Mouse (Mus musculus) naive thymus-derived CD4-positive, alpha-beta T cell, adult 5 months (primary cell): Measurements from ENCODE around the gene Xlr4b. TPM values are rescaled to one million over a fixed set of nuclear protein-coding genes. Genes with fewer than 3 reads are reported as not detected.

Experiments used
- polyA plus RNA-seq: library from polyadenylated mRNA; unstranded; fragments of 100-300 nt; shearing (Covaris generic); gene quantifications from one replicate; pipeline ENCODE4 v1.2.1, GENCODE M21; 2017

Gene Xlr4b
- polyA plus RNA-seq = 116 TPM

GRCm38 (mm10) chrX:73213819-73214564 is at the start of gene Xlr4b:
Gene Xlr4b (plus strand): TSS chrX:73214333.

GRCm38 (mm10) chrX:73176889-73177288 is 37.2 kb upstream of the Xlr4b start, which contains the start of gene Spin2d:
Gene Spin2d (minus strand): TSS chrX:73176989.

GRCm38 (mm10) chrX:73191934-73192333 is 22.2 kb upstream of the Xlr4b start, which contains the start of gene Xlr3b:
Gene Xlr3b (plus strand): TSS chrX:73192207.

GRCm38 (mm10) chrX:73227914-73228605 is 13.9 kb downstream of the Xlr4b start, which contains the start of gene F8a:
Gene F8a (plus strand): TSS chrX:73228291.

GRCm38 (mm10) chrX:73242821-73243325 is 28.7 kb downstream of the Xlr4b start, which contains the start of gene Xlr4c:
Gene Xlr4c (minus strand): TSS chrX:73243130.

GRCm38 (mm10) chrX:73265270-73265669 is 51.1 kb downstream of the Xlr4b start, which contains the start of gene Xlr3c:
Gene Xlr3c (minus strand): TSS chrX:73265390.

Other genes starting within 250 kb of the Xlr4b start
- 0.53 TPM for gene Zfp185, start 227.0 kb upstream of the Xlr4b start, polyA plus RNA-seq
- not detected for gene Pnma5, start 177.2 kb upstream of the Xlr4b start, polyA plus RNA-seq
- not detected for gene Pnma3, start 149.5 kb upstream of the Xlr4b start, polyA plus RNA-seq
- gene Xlr4a, start 131.9 kb upstream of the Xlr4b start, polyA plus RNA-seq = 57.4 TPM
- 1.7 TPM for gene Xlr3a, start 117.2 kb upstream of the Xlr4b start, polyA plus RNA-seq
- gene Gm14685, start 97.3 kb upstream of the Xlr4b start, polyA plus RNA-seq = 0.17 TPM
- not detected for gene Xlr5b, start 65.5 kb upstream of the Xlr4b start, polyA plus RNA-seq
- not detected for gene DXBay18, start 64.9 kb upstream of the Xlr4b start, polyA plus RNA-seq
- gene Spin2d, start 37.3 kb upstream of the Xlr4b start, polyA plus RNA-seq = not detected
- gene Xlr3b, start 22.1 kb upstream of the Xlr4b start, polyA plus RNA-seq = 29.1 TPM
- 21.3 TPM for gene F8a, start 14.0 kb downstream of the Xlr4b start, polyA plus RNA-seq
- 66.4 TPM for gene Xlr4c, start 28.8 kb downstream of the Xlr4b start, polyA plus RNA-seq
- not detected for gene Xlr3c, start 51.1 kb downstream of the Xlr4b start, polyA plus RNA-seq
- gene Xlr5a, start 78.6 kb downstream of the Xlr4b start, polyA plus RNA-seq = not detected
- gene Xlr5c, start 78.6 kb downstream of the Xlr4b start, polyA plus RNA-seq = not detected
- gene Gm45015, start 122.5 kb downstream of the Xlr4b start, polyA plus RNA-seq = not detected
- gene Zfp275, start 128.3 kb downstream of the Xlr4b start, polyA plus RNA-seq = 10.5 TPM
- not detected for gene Gm18336, start 184.4 kb downstream of the Xlr4b start, polyA plus RNA-seq
- gene Zfp92, start 196.8 kb downstream of the Xlr4b start, polyA plus RNA-seq = not detected
- gene Trex2, start 221.0 kb downstream of the Xlr4b start, polyA plus RNA-seq = not detected
- gene Haus7, start 244.7 kb downstream of the Xlr4b start, polyA plus RNA-seq = 31.1 TPM